Mouse (Mus musculus) olfactory bulb, adult 2 months (tissue): Measurements from ENCODE around the gene Mthfr.

ENCODE experiments used
- CTCF ChIP-seq: fragments of 200-500 bp; IDR thresholded peaks from 2 replicates; pipeline ENCODE4 v1.5.1; 2012; ENCODE audit warnings: low read depth, mild to moderate bottlenecking, low read length, moderate library complexity; ENCODE audit not compliant: insufficient read depth
- POLR2A ChIP-seq: fragments of 200-500 bp; IDR thresholded peaks from 2 replicates; pipeline ENCODE4 v1.6.1; 2012; ENCODE audit warnings: mild to moderate bottlenecking, low read depth, low read length, moderate library complexity; ENCODE audit not compliant: insufficient read depth

DNA sequence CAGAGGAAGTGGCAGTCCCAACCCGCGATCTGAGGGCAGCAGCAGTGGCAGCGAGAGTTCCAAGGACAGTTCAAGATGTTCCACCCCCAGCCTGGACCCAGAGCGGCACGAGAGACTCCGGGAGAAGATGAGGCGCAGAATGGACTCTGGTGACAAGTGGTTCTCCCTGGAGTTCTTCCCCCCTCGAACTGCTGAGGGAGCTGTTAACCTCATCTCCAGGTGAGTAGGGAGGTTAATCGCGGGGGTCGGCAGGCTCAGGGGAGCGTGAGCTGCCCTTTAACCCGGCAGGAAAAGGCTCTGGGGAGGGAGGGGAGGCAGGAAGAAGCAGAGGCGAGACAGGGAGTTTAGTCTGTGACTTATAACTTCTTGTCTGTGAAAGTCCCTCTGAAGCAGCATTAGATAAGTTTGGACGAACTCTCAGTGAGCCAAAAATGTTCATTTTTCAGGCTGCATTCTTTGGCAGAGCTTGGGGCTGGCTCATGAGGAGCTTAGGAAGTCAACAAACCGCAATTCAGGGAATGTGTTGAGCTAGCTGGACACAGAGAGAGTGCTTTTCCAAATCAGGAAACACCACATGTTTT is 2.8 kb downstream of the Mthfr start:
- TF ChIP-seq CTCF (no peak), POLR2A (no peak)
